Mouse (Mus musculus) neural tube, embryonic 13.5 days (tissue): ENCODE data around the gene Vsx1. TPM values are rescaled to one million over a fixed set of nuclear protein-coding genes. Genes with fewer than 3 reads are reported as not detected.

Experiments
- ATAC-seq: fragments of 200-750 bp; cut with Nextera tagmentation; 2 replicates; pipeline ENCODE4 v1.8.0; 2017; ENCODE audit warnings: low read depth, mild to moderate bottlenecking, moderate TSS enrichment, moderate library complexity
- H3K27ac ChIP-seq: fragments of 300-500 bp; sonication (generic); replicated peaks from 2 replicates; pipeline ENCODE4 v1.5.1; 2015; ENCODE audit warnings: moderate library complexity, mild to moderate bottlenecking, inconsistent platforms
- H3K27me3 ChIP-seq: fragments of 300-500 bp; sonication (generic); 2 replicates; pipeline ENCODE4 v1.6.1; 2015; ENCODE audit warnings: mild to moderate bottlenecking, inconsistent platforms
- H3K36me3 ChIP-seq: fragments of 300-500 bp; sonication (generic); 2 replicates; pipeline ENCODE4 v1.6.1; 2015; ENCODE audit warnings: mild to moderate bottlenecking, inconsistent platforms
- H3K4me1 ChIP-seq: fragments of 300-500 bp; sonication (generic); replicated peaks from 2 replicates; pipeline ENCODE4 v1.6.1; 2015; ENCODE audit warnings: inconsistent platforms
- H3K4me2 ChIP-seq: fragments of 300-500 bp; sonication (generic); 2 replicates; pipeline ENCODE4 v1.6.1; 2015; ENCODE audit warnings: inconsistent platforms, mild to moderate bottlenecking, moderate library complexity
- H3K4me3 ChIP-seq: fragments of 300-500 bp; sonication (generic); 2 replicates; pipeline ENCODE4 v1.5.1; 2015; ENCODE audit warnings: mild to moderate bottlenecking, inconsistent platforms
- H3K9ac ChIP-seq: fragments of 300-500 bp; sonication (generic); 2 replicates; pipeline ENCODE4 v1.6.1; 2015; ENCODE audit warnings: moderate library complexity, mild to moderate bottlenecking, inconsistent platforms
- H3K9me3 ChIP-seq: fragments of 300-500 bp; sonication (generic); 2 replicates; pipeline ENCODE4 v1.6.1; 2016; ENCODE audit warnings: inconsistent platforms
- WGBS: fragments of 180-500 bp; shearing (Covaris S2); methylation state at CpG from one replicate; pipeline ENCODE4 v1.1.7; 2015; 5-methylcytosine and 5-hydroxymethylcytosine counted together
- polyA plus RNA-seq: library from polyadenylated mRNA; unstranded; fragments of >200 nt; fragmentation: Nextera tagmentation; extraction: Ambion mirVana; gene quantifications from 2 replicates; pipeline ENCODE4 v1.2.1, GENCODE M21; 2015

The Vsx1 gene
- polyA plus RNA-seq, 1 experiment from 2014 or later = 0.13 TPM

GRCm38 (mm10) chr2:150651366-150651765 is 37.8 kb downstream of the Vsx1 start:
- H3K27me3 ChIP-seq = no peaks in the 10 kb centered on the region
- WGBS = 69% methylated on average over 9 of the region's 9 CpGs
- no peak for ATAC-seq
- H3K4me2 ChIP-seq = no peak overlapping the region
- no peak overlapping the region for H3K9ac ChIP-seq
- H3K36me3 ChIP-seq = no peaks in the 10 kb centered on the region
- no peak overlapping the region for H3K4me3 ChIP-seq
- H3K4me1 ChIP-seq = peaks cover 52% of the 10 kb centered on the region
- no peaks in the 10 kb centered on the region for H3K9me3 ChIP-seq
- H3K27ac ChIP-seq = no peak overlapping the region

- Histone ChIP-seq H3K27me3 (no peaks in the 10 kb centered on the region), H3K4me2 (no peak overlapping the region), H3K27ac (no peak overlapping the region; the same call in 1 of the 2 replicates), H3K9ac (no peak overlapping the region), H3K4me3 (no peak overlapping the region), H3K9me3 (no peaks in the 10 kb centered on the region), H3K36me3 (no peaks in the 10 kb centered on the region), H3K4me1 (peaks cover 53% of the 10 kb centered on the region)
- peak; percentile 30; the same call in 1 of the 2 replicates for ATAC-seq
- 14% methylated on average over 7 of the region's 7 CpGs for WGBS
Measured at GRCm38 (mm10) chr2:150650511-150651074, 38.6 kb downstream of the Vsx1 start.

GRCm38 (mm10) chr2:150648300-150648895 is 40.8 kb downstream of the Vsx1 start:
- WGBS = 63% methylated on average over 13 of the region's 13 CpGs
- no peak overlapping the region for H3K4me2 ChIP-seq
- peak overlapping the region; percentile 68 for H3K27ac ChIP-seq
- no peaks in the 10 kb centered on the region for H3K9me3 ChIP-seq
- no peak overlapping the region for H3K9ac ChIP-seq
- H3K4me3 ChIP-seq = no peak overlapping the region
- H3K27me3 ChIP-seq = no peaks in the 10 kb centered on the region
- H3K36me3 ChIP-seq = no peaks in the 10 kb centered on the region
- no peak for ATAC-seq
- H3K4me1 ChIP-seq = peaks cover 63% of the 10 kb centered on the region

- no peak overlapping the region for H3K4me2 ChIP-seq
- no peak for ATAC-seq
- peak overlapping the region; percentile 68; the same call in 1 of the 2 replicates for H3K27ac ChIP-seq
- H3K4me1 ChIP-seq = peaks cover 69% of the 10 kb centered on the region
- no peak overlapping the region for H3K9ac ChIP-seq
- H3K4me3 ChIP-seq = no peak overlapping the region
- H3K36me3 ChIP-seq = no peaks in the 10 kb centered on the region
- 72% methylated on average over 14 of the region's 14 CpGs for WGBS
- no peaks in the 10 kb centered on the region for H3K27me3 ChIP-seq
- H3K9me3 ChIP-seq = no peaks in the 10 kb centered on the region
Measured at GRCm38 (mm10) chr2:150647681-150648299, 41.4 kb downstream of the Vsx1 start.

- peaks cover 73% of the 10 kb centered on the region for H3K4me1 ChIP-seq
- WGBS = 82% methylated on average over 8 of the region's 8 CpGs
Measured at GRCm38 (mm10) chr2:150646411-150647121, 42.6 kb downstream of the Vsx1 start.

GRCm38 (mm10) chr2:150645225-150645624 is 43.9 kb downstream of the Vsx1 start:
- Histone ChIP-seq H3K9me3 (no peaks in the 10 kb centered on the region), H3K27ac (peak overlapping the region; percentile 94), H3K27me3 (no peaks in the 10 kb centered on the region), H3K4me2 (no peak overlapping the region), H3K9ac (no peak overlapping the region), H3K4me1 (peaks cover 60% of the 10 kb centered on the region), H3K4me3 (no peak overlapping the region), H3K36me3 (0 out of 2 replicates have a peak, but pooled peaks cover 9% of the 10 kb centered on the region)
- WGBS = 80% methylated on average over 4 of the region's 4 CpGs
- ATAC-seq = no peak

More at GRCm38 (mm10) chr2:150646411-150647121, 42.6 kb downstream of the Vsx1 start:
- Histone ChIP-seq H3K27ac (peak overlapping the region; percentile 94; the same call in 1 of the 2 replicates), H3K4me3 (no peak overlapping the region), H3K4me2 (no peak overlapping the region), H3K9me3 (no peaks in the 10 kb centered on the region), H3K27me3 (no peaks in the 10 kb centered on the region), H3K36me3 (0 out of 2 replicates have a peak, but pooled peaks cover 6% of the 10 kb centered on the region), H3K9ac (no peak overlapping the region)
- ATAC-seq = no peak

GRCm38 (mm10) chr2:150643726-150644415 is 45.3 kb downstream of the Vsx1 start:
- H3K9ac ChIP-seq = peak overlapping the region; percentile 54; the same call in 1 of the 2 replicates
- H3K9me3 ChIP-seq = no peaks in the 10 kb centered on the region
- peak overlapping the region; percentile 94 for H3K27ac ChIP-seq
- H3K27me3 ChIP-seq = no peaks in the 10 kb centered on the region
- H3K4me2 ChIP-seq = peak overlapping the region; percentile 40
- peaks cover 48% of the 10 kb centered on the region for H3K4me1 ChIP-seq
- peak; percentile 99 for ATAC-seq
- 35% methylated on average over 8 of the region's 8 CpGs for WGBS
- no peak overlapping the region for H3K4me3 ChIP-seq
- H3K36me3 ChIP-seq = 0 out of 2 replicates have a peak, but pooled peaks cover 9% of the 10 kb centered on the region

- Histone ChIP-seq H3K4me3 (no peak overlapping the region), H3K9me3 (no peaks in the 10 kb centered on the region), H3K27ac (peak overlapping the region; percentile 94), H3K9ac (0 out of 2 replicates have a peak overlapping the region, but pooled peaks have one; percentile 54), H3K36me3 (0 out of 2 replicates have a peak, but pooled peaks cover 9% of the 10 kb centered on the region), H3K4me1 (peaks cover 46% of the 10 kb centered on the region), H3K4me2 (no peak overlapping the region), H3K27me3 (no peaks in the 10 kb centered on the region)
- ATAC-seq = no peak
- 55% methylated on average over 1 of the region's 1 CpGs for WGBS
Measured at GRCm38 (mm10) chr2:150643166-150643565, 46.0 kb downstream of the Vsx1 start.

- Histone ChIP-seq H3K9ac (no peak overlapping the region), H3K27me3 (no peaks in the 10 kb centered on the region), H3K36me3 (peaks cover 50% of the 10 kb centered on the region), H3K4me1 (peaks cover 25% of the 10 kb centered on the region), H3K4me3 (no peak overlapping the region), H3K9me3 (no peaks in the 10 kb centered on the region), H3K4me2 (no peak overlapping the region), H3K27ac (peak overlapping the region; percentile 20; the same call in 1 of the 2 replicates)
- 42% methylated on average over 2 of the region's 2 CpGs for WGBS
- no peak for ATAC-seq
Measured at GRCm38 (mm10) chr2:150638370-150638733, 50.8 kb downstream of the Vsx1 start.

- peaks cover 54% of the 10 kb centered on the region for H3K36me3 ChIP-seq
- H3K27me3 ChIP-seq = no peaks in the 10 kb centered on the region
- no peak overlapping the region for H3K4me3 ChIP-seq
- H3K9ac ChIP-seq = no peak overlapping the region
- peak; percentile 69; the same call in 1 of the 2 replicates for ATAC-seq
- H3K27ac ChIP-seq = peak overlapping the region; percentile 67
- peaks cover 20% of the 10 kb centered on the region for H3K4me1 ChIP-seq
- WGBS = 42% methylated on average over 6 of the region's 6 CpGs
- no peak overlapping the region for H3K4me2 ChIP-seq
- no peaks in the 10 kb centered on the region for H3K9me3 ChIP-seq
Measured at GRCm38 (mm10) chr2:150637702-150638369, 51.3 kb downstream of the Vsx1 start.

GRCm38 (mm10) chr2:150635877-150636446 is 53.2 kb downstream of the Vsx1 start:
- Histone ChIP-seq H3K4me2 (no peak overlapping the region), H3K27ac (no peak overlapping the region), H3K9ac (no peak overlapping the region), H3K36me3 (peaks cover 52% of the 10 kb centered on the region), H3K4me1 (peaks cover 15% of the 10 kb centered on the region), H3K27me3 (no peaks in the 10 kb centered on the region), H3K9me3 (no peaks in the 10 kb centered on the region), H3K4me3 (no peak overlapping the region)
- no peak for ATAC-seq
- 67% methylated on average over 3 of the region's 3 CpGs for WGBS
